Mouse (Mus musculus) hindbrain, embryonic 13.5 days (tissue): ENCODE data around the gene Tulp4. TPM values are rescaled to one million over a fixed set of nuclear protein-coding genes. Genes with fewer than 3 reads are reported as not detected.

Source experiments
- ATAC-seq: fragments of 200-750 bp; cut with Nextera tagmentation; 2 replicates; pipeline ENCODE4 v1.8.0; 2017; ENCODE audit warnings: moderate TSS enrichment; ENCODE audit not compliant: low FRiP score
- H3K27ac ChIP-seq: fragments of 300-500 bp; sonication (generic); 2 replicates; pipeline ENCODE4 v1.5.1; 2015; ENCODE audit warnings: inconsistent platforms, mild to moderate bottlenecking, moderate library complexity
- H3K27me3 ChIP-seq: fragments of 300-500 bp; sonication (generic); 2 replicates; pipeline ENCODE4 v1.6.1; 2015; ENCODE audit warnings: mild to moderate bottlenecking, inconsistent platforms
- H3K36me3 ChIP-seq: fragments of 300-500 bp; sonication (generic); 2 replicates; pipeline ENCODE4 v1.6.1; 2015; ENCODE audit warnings: mild to moderate bottlenecking, inconsistent platforms
- H3K4me1 ChIP-seq: fragments of 300-500 bp; sonication (generic); replicated peaks from 2 replicates; pipeline ENCODE4 v1.6.1; 2015; ENCODE audit warnings: inconsistent platforms
- H3K4me2 ChIP-seq: fragments of 300-500 bp; sonication (generic); 2 replicates; pipeline ENCODE4 v1.6.1; 2015; ENCODE audit warnings: inconsistent platforms, mild to moderate bottlenecking, moderate library complexity
- H3K4me3 ChIP-seq: fragments of 300-500 bp; sonication (generic); 2 replicates; pipeline ENCODE4 v1.5.1; 2015; ENCODE audit warnings: mild to moderate bottlenecking, inconsistent platforms
- H3K9ac ChIP-seq: fragments of 300-500 bp; sonication (generic); 2 replicates; pipeline ENCODE4 v1.6.1; 2015; ENCODE audit warnings: mild to moderate bottlenecking, inconsistent platforms
- H3K9me3 ChIP-seq: fragments of 300-500 bp; sonication (generic); 2 replicates; pipeline ENCODE4 v1.6.1; 2016; ENCODE audit warnings: inconsistent platforms
- WGBS: fragments of 180-500 bp; shearing (Covaris S2); methylation state at CpG from one replicate; pipeline ENCODE4 v1.1.7; 2015; 5-methylcytosine and 5-hydroxymethylcytosine counted together
- polyA plus RNA-seq: library from polyadenylated mRNA; unstranded; fragments of >200 nt; fragmentation: Nextera tagmentation; extraction: Ambion mirVana; gene quantifications from 2 replicates; pipeline ENCODE4 v1.2.1, GENCODE M21; 2015

The Tulp4 gene
- 137 and 152 TPM in 2 replicates for polyA plus RNA-seq

DNA sequence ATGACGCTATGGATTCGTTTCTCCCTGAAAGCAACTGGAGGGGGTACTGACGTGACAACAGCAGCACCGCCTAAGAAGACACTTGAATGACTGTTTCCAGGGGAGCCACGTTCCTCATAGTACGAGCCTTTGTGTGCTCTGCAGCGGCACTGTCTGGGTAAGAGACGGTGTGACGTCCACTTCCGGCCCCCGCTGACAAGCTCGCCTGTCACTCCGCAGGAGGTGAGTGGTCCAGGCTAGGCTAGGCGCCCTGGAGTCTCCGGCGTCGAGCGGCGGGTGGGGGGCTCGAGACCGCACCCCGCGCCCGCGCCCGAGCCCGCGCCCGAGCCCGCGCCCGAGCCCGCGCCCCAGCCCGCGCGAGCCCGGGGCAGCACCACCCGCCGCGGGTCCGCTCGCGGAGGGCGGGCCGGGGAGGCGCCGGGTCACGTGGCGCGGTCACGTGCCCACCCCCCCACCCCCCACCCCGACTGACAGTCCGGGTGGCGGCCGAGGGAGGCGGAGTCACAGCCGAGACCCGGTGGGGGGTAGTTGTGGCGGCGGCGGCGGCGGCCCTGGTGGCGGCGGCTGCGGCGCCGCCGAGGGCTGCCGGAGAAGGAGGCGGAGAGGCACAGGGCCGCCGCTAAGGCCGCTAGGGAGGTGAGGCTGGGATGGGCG, at the start of gene Tulp4:
Tulp4 (plus strand) TSS at position 77 of the 654 bp plus-strand sequence.
- peak within 1 kb of the TSS; percentile 99 for H3K27ac ChIP-seq
- under 1% methylated on average over 52 of the region's 76 CpGs for WGBS
- H3K4me1 ChIP-seq: peaks cover 35% of the 10 kb centered on the region
- peak within 1 kb of the TSS; percentile 92 for H3K4me2 ChIP-seq
- peak within 1 kb of the TSS; percentile 97 for H3K9ac ChIP-seq
- H3K36me3 ChIP-seq: peaks cover 5% of the 10 kb centered on the region; the same call in 1 of the 2 replicates
- H3K9me3 ChIP-seq: no peaks in the 10 kb centered on the region
- ATAC-seq: peak; percentile 99
- no peaks in the 10 kb centered on the region for H3K27me3 ChIP-seq
- H3K4me3 ChIP-seq: peak within 1 kb of the TSS; percentile 91

DNA sequence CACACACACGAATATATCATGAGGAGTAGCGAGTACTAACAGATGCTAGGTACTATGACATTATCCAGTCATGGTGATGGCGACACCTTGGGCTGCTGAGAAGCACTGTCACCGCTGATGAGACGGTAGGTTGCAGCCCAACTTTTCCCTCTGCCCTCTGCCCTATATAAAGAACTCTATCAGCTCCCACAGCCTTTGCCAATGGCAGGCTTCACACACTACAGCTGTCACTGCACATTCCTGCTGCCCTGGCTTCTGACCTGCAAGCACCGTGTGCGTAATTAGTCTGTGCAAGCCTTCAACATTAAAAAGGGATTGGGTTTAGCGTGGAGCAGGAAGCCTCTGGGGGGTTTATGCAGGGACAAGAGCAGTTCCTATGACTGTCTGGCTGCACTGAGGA, 43.4 kb upstream of the Tulp4 start:
- Histone ChIP-seq H3K4me2 (no peak overlapping the region), H3K9ac (no peak overlapping the region), H3K9me3 (no peaks in the 10 kb centered on the region), H3K36me3 (peaks cover 82% of the 10 kb centered on the region), H3K4me3 (no peak overlapping the region), H3K27ac (no peak overlapping the region), H3K27me3 (no peaks in the 10 kb centered on the region), H3K4me1 (no peaks in the 10 kb centered on the region)
- WGBS: 79% methylated on average over 8 of the region's 8 CpGs
- ATAC-seq: no peak

DNA sequence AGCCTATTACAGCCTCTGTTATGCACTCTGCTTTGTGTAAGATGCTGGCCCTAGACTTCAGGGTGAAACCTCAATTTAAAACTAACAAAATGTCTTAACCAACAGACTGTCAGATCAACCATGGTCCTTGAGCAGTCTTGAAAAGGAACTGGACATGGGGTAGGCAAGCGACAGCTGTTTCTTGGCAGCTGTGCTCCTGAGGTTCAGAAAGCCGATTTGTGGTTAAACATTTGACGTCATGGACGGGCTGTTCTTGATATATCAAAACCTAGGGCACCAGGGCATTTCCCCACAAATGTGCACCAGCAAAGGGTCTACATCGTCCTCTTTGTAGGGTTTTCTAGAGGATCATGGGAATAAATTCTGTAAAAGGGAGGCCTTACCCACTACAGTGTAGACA, 42.7 kb upstream of the Tulp4 start:
- no peak overlapping the region for H3K4me3 ChIP-seq
- H3K27ac ChIP-seq: no peak overlapping the region
- peaks cover 81% of the 10 kb centered on the region for H3K36me3 ChIP-seq

DNA sequence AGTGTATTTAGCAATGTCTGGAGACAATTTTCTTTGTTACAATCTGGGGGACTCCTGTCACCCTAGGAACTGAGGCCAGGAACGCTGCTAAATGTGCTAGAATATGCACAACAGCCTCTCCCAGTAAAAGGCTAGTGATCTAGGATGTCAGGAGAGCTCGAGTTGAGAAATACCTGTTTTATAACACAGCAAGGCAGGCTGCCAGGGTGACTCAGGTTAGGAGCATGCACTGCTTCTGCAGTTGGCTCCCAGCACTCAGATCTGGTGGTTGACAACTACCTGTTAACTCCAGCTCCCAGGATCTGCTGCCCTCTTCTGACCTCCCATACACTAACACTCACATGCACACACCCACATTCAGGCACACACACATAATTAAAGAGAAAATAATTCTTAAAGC, 40.2 kb upstream of the Tulp4 start:
- H3K27ac ChIP-seq: no peak overlapping the region
- no peak overlapping the region for H3K9ac ChIP-seq
- no peaks in the 10 kb centered on the region for H3K9me3 ChIP-seq
- no peak overlapping the region for H3K4me2 ChIP-seq
- no peaks in the 10 kb centered on the region for H3K4me1 ChIP-seq
- no peak overlapping the region for H3K4me3 ChIP-seq
- no peak for ATAC-seq
- no peaks in the 10 kb centered on the region for H3K27me3 ChIP-seq
- H3K36me3 ChIP-seq: peaks cover 86% of the 10 kb centered on the region
- 97% methylated on average over 2 of the region's 2 CpGs for WGBS

More for the DNA sequence above, 42.7 kb upstream of the Tulp4 start:
- H3K27me3 ChIP-seq: no peaks in the 10 kb centered on the region
- ATAC-seq: no peak
- no peaks in the 10 kb centered on the region for H3K9me3 ChIP-seq
- H3K4me2 ChIP-seq: no peak overlapping the region
- no peaks in the 10 kb centered on the region for H3K4me1 ChIP-seq
- no peak overlapping the region for H3K9ac ChIP-seq
- WGBS: 94% methylated on average over 5 of the region's 5 CpGs

DNA sequence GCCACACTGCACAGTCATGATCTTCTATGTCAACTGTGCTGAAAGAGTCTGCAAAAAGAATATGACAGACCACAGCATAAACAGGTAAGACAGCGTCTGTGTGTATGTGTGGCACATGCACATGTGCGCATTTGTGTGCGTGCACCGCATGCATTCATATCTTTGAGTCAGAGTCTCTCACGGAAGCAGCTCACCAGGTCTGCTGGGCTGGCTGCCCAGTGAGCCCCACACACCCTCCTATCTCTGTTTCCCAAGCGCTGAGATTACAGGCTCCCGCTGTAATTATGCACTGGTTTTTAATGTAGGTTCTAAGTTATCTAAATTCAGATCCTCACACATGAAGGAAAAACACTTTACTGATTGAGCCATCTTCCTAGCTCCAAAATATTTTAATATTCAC, 38.6 kb upstream of the Tulp4 start:
- ATAC-seq: no peak
- no peak overlapping the region for H3K9ac ChIP-seq
- 95% methylated on average over 7 of the region's 7 CpGs for WGBS
- no peak overlapping the region for H3K27ac ChIP-seq
- no peaks in the 10 kb centered on the region for H3K9me3 ChIP-seq
- peaks cover 92% of the 10 kb centered on the region for H3K36me3 ChIP-seq
- no peaks in the 10 kb centered on the region for H3K27me3 ChIP-seq
- no peak overlapping the region for H3K4me3 ChIP-seq
- H3K4me1 ChIP-seq: no peaks in the 10 kb centered on the region
- H3K4me2 ChIP-seq: no peak overlapping the region

DNA sequence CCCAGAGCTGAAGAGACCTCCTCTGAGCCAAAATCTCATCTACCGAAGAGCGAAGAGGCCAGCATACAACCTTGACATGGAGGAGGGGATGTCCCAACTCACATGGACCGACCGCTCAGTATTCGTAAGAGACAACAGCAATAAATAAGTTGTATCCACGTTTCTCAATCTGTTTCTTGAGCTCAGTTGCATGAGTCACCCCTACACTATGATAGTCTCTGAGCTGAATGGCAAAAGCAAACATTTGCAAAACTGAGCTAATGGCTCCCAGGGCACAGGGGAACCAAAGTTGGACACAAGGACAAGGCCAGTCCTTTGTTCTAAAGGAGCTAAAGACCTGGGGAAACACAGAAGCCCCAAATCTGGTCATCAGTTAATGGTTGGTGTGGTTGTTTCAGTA, 36.4 kb upstream of the Tulp4 start:
- H3K27me3 ChIP-seq: no peaks in the 10 kb centered on the region
- H3K9ac ChIP-seq: no peak overlapping the region
- no peak overlapping the region for H3K4me2 ChIP-seq
- no peak overlapping the region for H3K4me3 ChIP-seq
- no peak overlapping the region for H3K27ac ChIP-seq
- no peaks in the 10 kb centered on the region for H3K9me3 ChIP-seq
- no peak for ATAC-seq
- 97% methylated on average over 6 of the region's 6 CpGs for WGBS
- peaks cover 84% of the 10 kb centered on the region for H3K36me3 ChIP-seq
- H3K4me1 ChIP-seq: no peaks in the 10 kb centered on the region

DNA sequence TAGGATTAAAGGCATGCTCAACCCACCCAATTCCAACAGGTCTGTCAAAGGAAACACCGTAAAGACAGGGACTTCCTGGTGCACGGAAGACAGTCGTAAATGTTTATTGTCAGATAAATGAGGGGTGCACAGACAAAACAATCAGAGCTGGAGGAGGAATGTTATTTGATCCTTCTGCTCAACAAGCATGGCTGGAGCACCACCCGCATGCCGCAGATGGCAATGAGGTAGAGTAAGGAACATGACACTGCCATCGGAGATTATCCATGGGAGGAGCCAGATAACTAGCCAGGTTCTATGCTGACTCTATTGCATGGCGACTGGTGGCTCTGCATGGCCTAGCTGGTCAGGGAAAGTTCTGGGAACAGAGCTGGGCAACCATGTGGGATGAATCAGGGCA, 32.8 kb upstream of the Tulp4 start:
- peaks cover 53% of the 10 kb centered on the region for H3K36me3 ChIP-seq

DNA sequence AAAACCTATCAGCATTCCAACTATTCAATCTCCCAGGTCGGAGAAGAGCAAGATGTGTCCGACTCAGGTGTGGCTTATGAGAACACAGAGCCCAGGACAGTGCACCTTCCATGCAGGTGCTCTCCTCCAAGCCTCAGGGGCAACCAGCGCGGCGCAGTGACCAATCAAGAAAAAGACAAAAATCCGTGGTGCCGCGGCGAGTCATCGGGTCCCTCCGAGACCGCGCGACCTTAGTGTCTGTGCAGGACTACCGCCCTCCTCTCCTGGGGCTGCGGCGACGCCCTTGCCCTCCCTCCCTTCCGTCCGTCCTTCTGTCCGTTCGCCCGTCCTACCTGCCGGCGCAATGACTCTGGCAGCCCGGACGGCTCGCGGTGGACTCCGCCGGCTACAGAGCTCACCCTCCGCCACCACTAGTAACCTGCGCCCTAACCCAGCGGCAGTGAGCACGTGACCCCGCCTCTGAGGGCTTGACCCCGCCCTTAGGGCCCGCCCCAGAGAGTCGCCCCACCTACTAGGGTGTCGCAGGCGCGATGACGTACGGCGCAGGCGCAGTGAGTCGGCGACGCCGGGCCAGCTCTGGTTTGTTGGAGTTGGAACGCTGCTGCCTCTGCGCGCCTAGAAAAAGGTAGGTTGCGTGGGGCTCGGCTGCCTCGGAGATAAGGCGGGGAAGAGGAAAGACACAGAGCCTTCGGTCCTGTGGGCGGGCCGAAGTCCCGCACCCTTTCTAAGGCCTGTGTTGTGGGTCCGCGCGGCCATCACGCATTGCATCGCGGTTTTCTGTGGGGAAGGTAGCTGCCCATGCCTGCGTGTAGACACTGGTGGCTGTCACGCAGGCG, 26.7 kb upstream of the Tulp4 start, which contains the start of the genes Serac1 and Gtf2h5:
Serac1 (minus strand) TSS at position 455 of the 836 bp plus-strand sequence.
Gtf2h5 (plus strand) TSS at position 500 of the 836 bp plus-strand sequence.
- Histone ChIP-seq H3K27me3 (no peaks in the 10 kb centered on the region), H3K4me3 (peak within 1 kb of the TSS; percentile 67), H3K9me3 (no peaks in the 10 kb centered on the region), H3K4me1 (peaks cover 30% of the 10 kb centered on the region), H3K9ac (peak within 1 kb of the TSS; percentile 90), H3K36me3 (peaks cover 10% of the 10 kb centered on the region), H3K27ac (peak within 1 kb of the TSS; percentile 93), H3K4me2 (peak within 1 kb of the TSS; percentile 68)
- ATAC-seq: peak; percentile 97
- under 1% methylated on average over 70 of the region's 70 CpGs for whole genome bisulfite sequencing

More for the DNA sequence above, 32.8 kb upstream of the Tulp4 start:
- no peak for ATAC-seq
- Histone ChIP-seq H3K27ac (no peak overlapping the region), H3K27me3 (no peaks in the 10 kb centered on the region), H3K4me1 (peaks cover 11% of the 10 kb centered on the region), H3K9ac (no peak overlapping the region), H3K4me2 (no peak overlapping the region), H3K9me3 (no peaks in the 10 kb centered on the region), H3K4me3 (no peak overlapping the region)
- 86% methylated on average over 7 of the region's 7 CpGs for WGBS

DNA sequence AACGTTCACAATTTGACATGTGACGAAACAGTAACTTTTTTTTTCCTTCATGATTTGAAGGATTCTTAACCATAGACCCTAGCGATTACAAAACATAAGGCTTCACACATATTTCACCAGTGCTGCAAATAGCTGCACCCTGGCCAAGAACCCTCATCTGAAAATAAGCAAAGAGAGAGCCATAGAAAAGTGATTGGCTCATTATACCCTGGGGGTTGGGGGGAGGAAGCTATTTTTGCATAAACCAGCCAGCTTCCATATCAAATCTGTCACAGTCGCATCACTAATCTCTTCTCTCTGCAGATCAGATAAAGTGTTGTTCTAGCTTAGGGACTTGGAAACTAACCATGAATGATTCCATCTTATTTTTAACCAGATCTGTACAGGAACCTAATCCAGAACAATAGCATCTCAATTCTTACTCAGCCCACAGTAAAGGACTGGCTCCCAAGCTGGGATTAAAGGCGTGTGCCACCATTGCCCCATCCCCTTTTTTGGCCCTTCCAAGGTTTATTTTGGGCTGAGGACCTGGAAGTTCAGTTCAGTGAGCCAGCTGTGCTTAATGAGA, 22.8 kb upstream of the Tulp4 start:
- Histone ChIP-seq H3K9ac (no peak overlapping the region), H3K9me3 (no peaks in the 10 kb centered on the region), H3K4me1 (peaks cover 19% of the 10 kb centered on the region), H3K4me2 (no peak overlapping the region), H3K27ac (no peak overlapping the region), H3K36me3 (peaks cover 42% of the 10 kb centered on the region), H3K4me3 (no peak overlapping the region), H3K27me3 (no peaks in the 10 kb centered on the region)
- 89% methylated on average over 5 of the region's 5 CpGs for WGBS
- ATAC-seq: no peak

DNA sequence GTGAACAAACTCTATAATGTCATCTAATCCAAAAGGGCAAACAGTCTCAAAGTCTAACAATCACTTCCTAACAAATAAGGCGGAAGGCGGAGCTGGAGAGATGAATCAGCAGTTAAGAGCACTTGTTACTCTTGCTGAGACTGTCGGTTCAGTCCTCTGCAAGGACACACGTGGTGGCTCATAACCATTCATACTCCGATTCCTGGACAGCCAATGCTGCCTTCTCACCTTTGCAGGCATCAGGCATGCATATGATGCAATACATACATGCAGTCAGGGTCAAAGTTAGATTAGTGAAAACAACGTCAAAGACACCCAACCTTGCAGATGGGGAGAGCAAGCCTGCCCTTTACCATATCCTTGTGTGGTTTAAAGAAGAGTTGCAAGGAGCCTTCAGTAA, 14.6 kb upstream of the Tulp4 start:
- ATAC-seq: no peak
- no peak overlapping the region for H3K4me2 ChIP-seq
- no peak overlapping the region for H3K9ac ChIP-seq
- H3K9me3 ChIP-seq: no peaks in the 10 kb centered on the region
- H3K4me3 ChIP-seq: no peak overlapping the region
- no peaks in the 10 kb centered on the region for H3K4me1 ChIP-seq
- peaks cover 22% of the 10 kb centered on the region for H3K36me3 ChIP-seq
- H3K27ac ChIP-seq: no peak overlapping the region
- WGBS: 92% methylated on average over 6 of the region's 6 CpGs
- no peaks in the 10 kb centered on the region for H3K27me3 ChIP-seq

DNA sequence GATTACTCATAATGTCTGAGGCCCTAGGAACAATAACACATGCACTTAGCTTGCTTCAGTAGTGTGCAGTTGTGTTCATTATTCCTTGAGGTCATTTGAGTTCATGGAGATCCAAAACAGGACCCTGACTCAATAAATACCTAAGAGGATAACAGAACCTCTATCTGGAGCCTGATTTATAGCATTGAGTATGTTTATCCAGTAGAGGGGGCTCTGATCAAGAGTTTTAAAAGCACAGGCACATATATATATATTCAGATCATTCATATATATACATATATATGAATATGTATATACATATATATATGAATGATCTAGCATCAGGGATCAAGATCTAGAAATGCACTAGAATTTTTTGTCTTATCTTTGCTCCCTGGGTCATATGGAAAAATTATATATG, 10.7 kb upstream of the Tulp4 start:
- H3K4me2 ChIP-seq: no peak overlapping the region
- H3K9me3 ChIP-seq: no peaks in the 10 kb centered on the region
- H3K27me3 ChIP-seq: no peaks in the 10 kb centered on the region
- H3K4me3 ChIP-seq: no peak overlapping the region
- H3K9ac ChIP-seq: no peak overlapping the region
- H3K36me3 ChIP-seq: 0 out of 2 replicates have a peak, but pooled peaks cover 5% of the 10 kb centered on the region
- no peaks in the 10 kb centered on the region for H3K4me1 ChIP-seq
- no peak for ATAC-seq
- no peak overlapping the region for H3K27ac ChIP-seq

DNA sequence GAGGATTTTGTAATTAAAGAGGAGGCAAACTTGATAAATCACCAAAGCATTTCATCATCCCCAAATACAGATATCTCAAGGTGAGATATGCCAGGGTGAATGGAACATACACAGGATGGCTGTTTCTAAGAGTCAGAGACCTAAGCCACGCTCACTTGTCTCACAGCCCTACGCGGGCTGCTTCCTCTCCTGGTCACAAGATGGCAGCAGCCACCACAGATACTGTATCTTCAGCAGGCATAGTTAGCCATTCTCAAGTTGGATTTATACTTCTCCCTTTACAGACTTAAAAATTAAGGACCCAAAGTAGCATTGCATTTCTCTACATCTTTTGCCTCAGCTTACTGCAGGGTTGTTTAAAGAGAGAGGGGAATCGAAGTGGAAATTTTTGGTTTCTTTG, 8.4 kb upstream of the Tulp4 start:
- H3K27ac ChIP-seq: no peak overlapping the region
- H3K27me3 ChIP-seq: no peaks in the 10 kb centered on the region
- H3K4me3 ChIP-seq: no peak overlapping the region
- no peaks in the 10 kb centered on the region for H3K4me1 ChIP-seq
- no peak overlapping the region for H3K4me2 ChIP-seq
- no peaks in the 10 kb centered on the region for H3K36me3 ChIP-seq
- 33% methylated on average over 4 of the region's 4 CpGs for WGBS
- H3K9ac ChIP-seq: no peak overlapping the region
- 0 out of 2 replicates have a peak, but pooled peaks have one; percentile 59 for ATAC-seq
- H3K9me3 ChIP-seq: no peaks in the 10 kb centered on the region
